Mouse (Mus musculus) liver, embryonic 11.5 days (tissue): ENCODE data around the gene Ube2d1. TPM values are rescaled to one million over a fixed set of nuclear protein-coding genes. Genes with fewer than 3 reads are reported as not detected.

ENCODE experiments used
- ATAC-seq: fragments of 200-750 bp; cut with Nextera tagmentation; replicated peaks from 2 replicates; pipeline ENCODE4 v1.8.0; 2017; ENCODE audit warnings: moderate number of reproducible peaks, mild to moderate bottlenecking, moderate TSS enrichment, moderate library complexity; ENCODE audit not compliant: low FRiP score
- DNase-seq: peaks from one replicate; pipeline ENCODE4 v3.0.0-alpha.2; 2017; ENCODE audit warnings: low spot score
- H3K27ac ChIP-seq: fragments of 300-500 bp; sonication (generic); 2 replicates; pipeline ENCODE4 v1.5.1; 2014; ENCODE audit warnings: mild to moderate bottlenecking, low read depth, low read length, control low read depth
- H3K27me3 ChIP-seq: fragments of 300-500 bp; sonication (generic); replicated peaks from 2 replicates; pipeline ENCODE4 v1.6.1; 2014; ENCODE audit warnings: low read length, mixed read lengths; ENCODE audit not compliant: control insufficient read depth, insufficient read depth
- H3K36me3 ChIP-seq: fragments of 300-500 bp; sonication (generic); 2 replicates; pipeline ENCODE4 v1.6.1; 2014; ENCODE audit warnings: mild to moderate bottlenecking, low read length, moderate library complexity, mixed read lengths; ENCODE audit not compliant: control insufficient read depth, insufficient read depth
- H3K4me1 ChIP-seq: fragments of 300-500 bp; sonication (generic); replicated peaks from 2 replicates; pipeline ENCODE4 v1.6.1; 2014; ENCODE audit warnings: low read length, mixed read lengths; ENCODE audit not compliant: control insufficient read depth, insufficient read depth
- H3K4me2 ChIP-seq: fragments of 300-500 bp; sonication (generic); 2 replicates; pipeline ENCODE4 v1.6.1; 2014; ENCODE audit warnings: mild to moderate bottlenecking, control low read depth, moderate library complexity
- H3K4me3 ChIP-seq: fragments of 300-500 bp; sonication (generic); 2 replicates; pipeline ENCODE4 v1.5.1; 2014; ENCODE audit warnings: low read depth, low read length, control low read depth
- H3K9ac ChIP-seq: fragments of 300-500 bp; sonication (generic); 2 replicates; pipeline ENCODE4 v1.6.1; 2014; ENCODE audit warnings: low read depth, low read length, control low read depth
- H3K9me3 ChIP-seq: fragments of 300-500 bp; sonication (generic); 2 replicates; pipeline ENCODE4 v1.6.1; 2016; ENCODE audit warnings: low read length, inconsistent platforms, mixed read lengths; ENCODE audit not compliant: control insufficient read depth
- WGBS: fragments of 180-500 bp; shearing (Covaris S2); extraction: QIAGEN DNeasy Blood & Tissue Kit; methylation state at CpG from one replicate; pipeline ENCODE4 v1.1.7; 2014; 5-methylcytosine and 5-hydroxymethylcytosine counted together
- polyA plus RNA-seq: library from polyadenylated mRNA; unstranded; fragments of >200 nt; fragmentation: Nextera tagmentation; extraction: Ambion mirVana; gene quantifications from 2 replicates; pipeline ENCODE4 v1.2.1, GENCODE M21; 2014

Ube2d1 gene
- polyA plus RNA-seq, result 34.7 and 41.6 TPM in 2 replicates

- Histone ChIP-seq H3K9ac (peak within 1 kb of the TSS; percentile 75), H3K27me3 (0 out of 2 replicates have a peak, but pooled peaks cover 4% of the 10 kb centered on the region), H3K4me2 (peak within 1 kb of the TSS; percentile 87), H3K9me3 (no peaks in the 10 kb centered on the region), H3K36me3 (no peaks in the 10 kb centered on the region), H3K4me3 (peak within 1 kb of the TSS; percentile 88), H3K4me1 (0 out of 2 replicates have a peak, but pooled peaks cover 6% of the 10 kb centered on the region), H3K27ac (peak within 1 kb of the TSS; percentile 43; the same call in 1 of the 2 replicates)
- DNase-seq, result peak; percentile 84
- ATAC-seq, result peak; percentile 86
- under 1% methylated on average over 50 of the region's 50 CpGs for WGBS
Measured at GRCm38 (mm10) chr10:71285126-71285580, at the start of gene Ube2d1. Gene Ube2d1, minus strand, starts transcription at chr10:71285262.

GRCm38 (mm10) chr10:71332859-71333258 is 47.8 kb upstream of the Ube2d1 start:
- DNase-seq (no peak), ATAC-seq (no peak)
- no peak overlapping the region for H3K27ac ChIP-seq
- no peaks in the 10 kb centered on the region for H3K4me1 ChIP-seq
- H3K4me3 ChIP-seq, result no peak overlapping the region
- no peak overlapping the region for H3K9ac ChIP-seq
- H3K27me3 ChIP-seq, result no peaks in the 10 kb centered on the region
- H3K4me2 ChIP-seq, result no peak overlapping the region
- 94% methylated on average over 9 of the region's 9 CpGs for WGBS
- H3K9me3 ChIP-seq, result no peaks in the 10 kb centered on the region
- peaks cover 22% of the 10 kb centered on the region for H3K36me3 ChIP-seq

GRCm38 (mm10) chr10:71332376-71332775 is 47.3 kb upstream of the Ube2d1 start:
- no peak for DNase-seq
- Histone ChIP-seq H3K9ac (no peak overlapping the region), H3K27me3 (no peaks in the 10 kb centered on the region), H3K27ac (no peak overlapping the region), H3K4me2 (no peak overlapping the region), H3K4me3 (no peak overlapping the region), H3K36me3 (peaks cover 22% of the 10 kb centered on the region), H3K4me1 (no peaks in the 10 kb centered on the region), H3K9me3 (no peaks in the 10 kb centered on the region)
- WGBS, result 88% methylated on average over 4 of the region's 4 CpGs
- no peak for ATAC-seq

- H3K9ac ChIP-seq, result no peak overlapping the region
- H3K4me2 ChIP-seq, result no peak overlapping the region
- H3K36me3 ChIP-seq, result peaks cover 22% of the 10 kb centered on the region
- no peak for ATAC-seq
- H3K27ac ChIP-seq, result no peak overlapping the region
- no peak overlapping the region for H3K4me3 ChIP-seq
- 92% methylated on average over 7 of the region's 7 CpGs for WGBS
- no peaks in the 10 kb centered on the region for H3K4me1 ChIP-seq
- H3K27me3 ChIP-seq, result no peaks in the 10 kb centered on the region
- H3K9me3 ChIP-seq, result no peaks in the 10 kb centered on the region
- DNase-seq, result no peak
Measured at GRCm38 (mm10) chr10:71331908-71332307, 46.8 kb upstream of the Ube2d1 start.

- H3K4me3 ChIP-seq, result no peak overlapping the region
- WGBS, result 95% methylated on average over 12 of the region's 12 CpGs
- no peaks in the 10 kb centered on the region for H3K27me3 ChIP-seq
- DNase-seq, result no peak
- H3K4me2 ChIP-seq, result no peak overlapping the region
- no peak for ATAC-seq
- no peaks in the 10 kb centered on the region for H3K4me1 ChIP-seq
- no peaks in the 10 kb centered on the region for H3K9me3 ChIP-seq
- H3K9ac ChIP-seq, result no peak overlapping the region
- H3K27ac ChIP-seq, result no peak overlapping the region
- peaks cover 19% of the 10 kb centered on the region for H3K36me3 ChIP-seq
Measured at GRCm38 (mm10) chr10:71330070-71330469, 45.0 kb upstream of the Ube2d1 start.

GRCm38 (mm10) chr10:71329295-71329694 is 44.2 kb upstream of the Ube2d1 start:
- DNase-seq, result no peak
- 94% methylated on average over 6 of the region's 6 CpGs for WGBS
- ATAC-seq, result no peak

GRCm38 (mm10) chr10:71328870-71329269 is 43.8 kb upstream of the Ube2d1 start:
- Histone ChIP-seq H3K9me3 (no peaks in the 10 kb centered on the region), H3K36me3 (peaks cover 17% of the 10 kb centered on the region), H3K27me3 (no peaks in the 10 kb centered on the region), H3K9ac (no peak overlapping the region), H3K4me1 (no peaks in the 10 kb centered on the region), H3K4me2 (no peak overlapping the region), H3K27ac (no peak overlapping the region), H3K4me3 (no peak overlapping the region)
- no peak for DNase-seq
- no peak for ATAC-seq
- WGBS, result 93% methylated on average over 5 of the region's 5 CpGs

More at GRCm38 (mm10) chr10:71329295-71329694, 44.2 kb upstream of the Ube2d1 start:
- Histone ChIP-seq H3K4me3 (no peak overlapping the region), H3K27me3 (no peaks in the 10 kb centered on the region), H3K4me1 (no peaks in the 10 kb centered on the region), H3K27ac (no peak overlapping the region), H3K9me3 (no peaks in the 10 kb centered on the region), H3K9ac (no peak overlapping the region), H3K36me3 (peaks cover 17% of the 10 kb centered on the region), H3K4me2 (no peak overlapping the region)

GRCm38 (mm10) chr10:71328382-71328781 is 43.3 kb upstream of the Ube2d1 start:
- no peak for DNase-seq
- Histone ChIP-seq H3K27ac (no peak overlapping the region), H3K27me3 (no peaks in the 10 kb centered on the region), H3K9me3 (no peaks in the 10 kb centered on the region), H3K4me1 (no peaks in the 10 kb centered on the region), H3K36me3 (peaks cover 17% of the 10 kb centered on the region), H3K4me3 (no peak overlapping the region), H3K4me2 (no peak overlapping the region), H3K9ac (no peak overlapping the region)
- 89% methylated on average over 6 of the region's 6 CpGs for WGBS
- ATAC-seq, result no peak

GRCm38 (mm10) chr10:71327386-71327785 is 42.3 kb upstream of the Ube2d1 start:
- Histone ChIP-seq H3K27ac (no peak overlapping the region), H3K4me3 (no peak overlapping the region)

More at GRCm38 (mm10) chr10:71327386-71327785, 42.3 kb upstream of the Ube2d1 start:
- ATAC-seq (no peak), DNase-seq (no peak)
- Histone ChIP-seq H3K9ac (no peak overlapping the region), H3K4me2 (no peak overlapping the region), H3K36me3 (peaks cover 14% of the 10 kb centered on the region; the same call in 1 of the 2 replicates), H3K4me1 (no peaks in the 10 kb centered on the region), H3K27me3 (no peaks in the 10 kb centered on the region), H3K9me3 (no peaks in the 10 kb centered on the region)
- WGBS, result 89% methylated on average over 10 of the region's 10 CpGs
